Mouse (Mus musculus) NIH3T3 (cell line): ENCODE measurements around the gene Pard3b.

Experiments
- DNase-seq: peaks from one replicate; pipeline ENCODE4 v3.0.0-alpha.2; 2012; ENCODE audit warnings: low read depth

Pard3b gene

DNA sequence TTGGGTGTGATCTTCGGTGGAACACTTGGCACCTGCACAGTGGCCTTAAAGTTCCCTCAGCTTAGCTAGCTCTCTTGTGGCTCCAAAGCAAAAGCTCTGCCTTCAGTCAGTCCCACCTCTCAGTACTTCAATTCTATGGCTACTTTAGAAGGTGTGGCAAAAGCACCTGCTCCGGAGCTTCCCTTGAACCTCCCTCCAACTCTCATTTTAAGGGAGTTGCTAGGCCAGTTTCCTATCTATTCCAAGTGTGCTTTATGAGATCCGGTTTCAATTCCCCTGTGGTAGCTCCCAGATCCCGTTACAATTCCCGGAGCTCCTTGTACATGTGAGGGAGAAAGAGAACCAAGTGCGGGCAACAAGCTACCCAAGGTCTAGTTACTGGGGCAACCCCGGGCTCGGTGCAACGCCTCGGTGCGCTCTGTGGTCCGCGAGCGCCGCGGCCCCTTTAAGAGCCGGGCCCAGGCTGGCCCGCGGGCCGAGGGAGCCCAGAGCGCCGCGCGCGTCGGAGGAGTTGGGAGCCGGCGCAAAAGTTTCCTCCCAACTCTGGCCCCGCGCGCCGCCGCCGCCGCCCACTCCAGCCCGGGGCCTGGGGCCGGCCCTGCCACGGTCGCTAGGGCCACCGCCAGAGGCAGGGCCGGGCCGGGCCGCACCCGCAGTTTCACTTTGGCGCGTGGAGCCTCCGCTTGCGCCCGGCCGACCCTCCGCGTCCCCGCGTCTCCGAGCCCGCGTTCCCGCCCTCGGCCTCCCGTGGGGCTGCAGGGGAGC is at the start of gene Pard3b:
Gene Pard3b, plus strand, starts transcription at position 478 of the 765 bp plus-strand sequence.
- peak; percentile 17 for DNase-seq

DNA sequence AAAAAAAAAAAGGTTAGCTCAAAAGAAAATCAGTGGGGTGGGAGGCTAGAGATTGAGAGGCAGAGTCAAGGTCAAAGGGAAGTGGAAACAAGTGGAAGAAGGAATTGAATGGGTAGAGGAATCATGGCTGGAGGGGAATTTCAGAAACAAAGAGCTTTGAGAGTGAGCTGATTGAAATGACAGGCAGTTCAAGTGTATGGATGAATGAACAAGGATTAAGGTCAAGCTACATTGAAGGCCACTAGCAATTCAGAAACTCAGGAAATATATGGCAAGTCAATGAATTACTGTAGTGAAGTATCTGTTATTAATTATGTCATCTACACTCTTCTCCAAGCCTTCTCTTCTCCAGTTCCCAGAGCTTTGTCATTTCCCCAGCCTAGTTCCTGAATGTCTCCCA is 22.4 kb upstream of the Pard3b start:
- no peak for DNase-seq

DNA sequence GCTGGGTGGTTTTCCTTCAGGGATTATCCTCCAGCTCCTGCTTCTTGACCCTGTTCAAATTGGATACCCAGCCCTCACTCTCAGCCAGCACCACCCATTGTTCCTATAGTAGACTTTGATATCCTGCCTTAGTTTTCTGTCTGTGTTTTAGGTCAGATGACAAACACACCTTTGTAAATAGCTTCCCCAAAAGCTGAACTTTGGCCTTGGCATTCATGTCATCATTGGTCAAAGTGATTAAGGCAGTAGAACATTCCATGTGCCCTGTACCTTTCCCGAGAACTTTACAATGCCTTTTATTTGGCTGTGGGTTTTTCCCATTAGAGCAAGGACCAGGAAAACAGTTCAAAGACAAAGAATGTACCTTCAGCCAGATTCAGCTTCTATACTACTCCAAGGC is 18.0 kb upstream of the Pard3b start:
- DNase-seq = no peak

DNA sequence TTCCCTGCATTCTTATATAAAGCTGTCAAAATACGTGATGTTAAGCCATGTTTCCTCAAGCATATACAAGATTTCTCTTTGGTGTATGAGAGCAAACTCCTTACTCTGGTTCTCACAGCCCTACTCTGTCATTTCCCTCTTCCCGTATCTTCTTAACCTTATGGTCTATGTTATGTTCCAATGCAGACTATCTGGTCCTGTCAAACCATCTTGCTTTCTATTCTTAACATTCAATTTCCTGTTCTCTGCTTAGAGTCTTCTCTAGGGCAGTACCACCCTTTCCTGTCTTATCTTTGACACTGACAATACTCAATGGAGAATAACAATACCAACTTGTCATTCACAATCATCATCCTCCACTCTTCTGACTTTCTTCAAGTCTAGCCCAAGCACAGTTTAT is 8.8 kb upstream of the Pard3b start:
- no peak for DNase-seq

DNA sequence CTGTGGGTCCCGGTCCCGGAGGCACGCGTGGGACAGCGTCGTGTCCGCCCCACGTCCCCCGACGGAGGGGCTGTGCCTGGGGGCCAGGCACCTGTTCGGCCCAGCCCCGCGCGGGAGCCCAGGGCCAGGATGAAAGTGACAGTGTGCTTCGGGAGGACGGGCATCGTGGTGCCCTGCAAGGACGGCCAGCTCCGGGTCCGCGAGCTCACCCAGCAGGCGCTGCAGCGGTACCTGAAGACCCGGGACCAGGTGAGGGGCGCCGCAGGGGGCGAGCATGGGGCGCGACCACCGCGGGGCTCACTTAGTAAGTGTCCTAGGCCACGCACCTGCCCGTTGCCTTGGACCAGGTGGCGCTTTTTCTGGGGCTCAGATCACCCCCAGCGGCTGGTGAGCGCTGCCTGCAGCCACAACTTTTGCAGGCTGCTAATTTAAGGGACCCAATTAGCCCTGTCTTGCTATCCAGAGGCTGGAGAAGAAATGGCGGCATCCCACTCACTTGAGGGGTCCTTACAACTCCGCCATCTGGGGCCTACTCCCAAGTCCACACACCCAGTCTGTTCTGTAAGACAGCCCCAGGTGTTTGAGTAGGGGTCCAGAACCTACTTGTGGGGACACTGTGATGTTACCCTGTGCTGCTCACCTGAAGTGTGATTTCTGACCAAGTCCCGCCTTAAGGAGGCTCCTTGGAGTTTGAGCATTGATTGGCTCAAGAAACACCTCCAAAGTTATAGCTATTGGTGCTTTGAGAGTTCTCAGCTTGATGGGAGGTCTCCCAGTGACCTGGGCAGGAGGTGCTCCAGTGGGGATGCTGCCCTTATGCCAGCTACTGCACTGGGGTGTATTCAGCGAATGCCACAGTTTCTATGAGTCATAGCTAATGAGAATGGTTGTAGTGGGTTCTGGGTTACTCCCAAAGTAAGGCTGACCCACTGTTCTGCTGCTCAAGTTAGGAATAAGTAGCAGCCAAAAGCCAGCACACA is 780 bp downstream of the Pard3b start:
- no peak for DNase-seq

DNA sequence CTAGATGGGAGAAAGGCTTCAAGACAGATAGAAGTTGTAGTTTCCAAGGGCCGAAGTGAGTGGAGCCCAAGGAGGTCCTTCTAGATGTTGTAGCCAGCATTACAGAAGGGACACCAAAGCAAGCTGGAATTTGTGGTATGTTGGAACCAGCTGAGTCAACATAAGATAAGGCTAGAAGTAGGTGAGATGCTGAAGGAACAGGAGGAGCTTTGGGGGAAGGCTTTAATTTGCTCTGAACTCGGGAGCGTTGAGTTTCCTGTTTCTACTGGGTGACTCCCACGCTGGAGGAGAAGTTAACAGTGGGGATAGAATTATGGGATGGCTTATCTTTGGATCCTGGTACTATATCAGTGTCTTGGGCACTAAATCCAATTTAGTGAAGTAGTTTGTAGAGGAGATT is 3.3 kb downstream of the Pard3b start:
- no peak for DNase-seq

DNA sequence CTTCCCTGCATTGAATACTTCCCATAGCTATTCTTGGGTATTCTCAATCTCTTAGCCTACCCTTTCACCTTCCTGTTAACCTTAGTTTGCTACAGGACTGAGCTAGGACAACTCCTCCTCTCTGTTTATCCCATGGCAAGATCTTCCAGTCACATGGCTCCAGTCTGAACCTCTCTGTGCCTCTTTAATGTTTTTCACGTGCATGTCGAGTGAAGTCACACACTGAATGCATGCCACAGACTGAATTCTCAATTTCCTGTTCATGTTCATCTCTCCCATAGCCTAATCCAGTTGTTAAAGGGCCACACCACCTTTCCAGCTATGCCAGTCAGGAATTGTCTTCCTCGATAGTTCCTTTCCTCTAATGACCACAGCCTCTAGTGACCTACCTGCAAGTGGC is 6.4 kb downstream of the Pard3b start:
- DNase-seq = no peak

DNA sequence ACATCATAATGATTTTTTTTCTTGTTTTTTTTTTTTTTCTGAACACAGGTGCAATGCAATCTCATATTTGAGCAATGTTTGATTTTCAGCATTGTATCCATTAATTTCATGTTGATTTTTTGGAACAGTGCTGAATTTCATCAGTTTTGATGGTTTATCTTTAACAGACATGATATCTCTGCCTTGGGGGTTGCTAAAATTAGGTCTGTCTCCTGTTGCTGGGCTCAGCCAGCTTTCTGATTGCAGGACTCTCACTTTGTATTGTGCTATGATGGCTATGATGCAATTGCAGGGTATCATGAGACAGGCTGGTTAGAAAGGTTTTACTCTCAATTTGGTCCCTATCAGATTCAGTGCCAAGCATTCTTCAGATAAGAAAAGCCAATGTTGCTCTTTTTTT is 11.3 kb downstream of the Pard3b start:
- no peak for DNase-seq

DNA sequence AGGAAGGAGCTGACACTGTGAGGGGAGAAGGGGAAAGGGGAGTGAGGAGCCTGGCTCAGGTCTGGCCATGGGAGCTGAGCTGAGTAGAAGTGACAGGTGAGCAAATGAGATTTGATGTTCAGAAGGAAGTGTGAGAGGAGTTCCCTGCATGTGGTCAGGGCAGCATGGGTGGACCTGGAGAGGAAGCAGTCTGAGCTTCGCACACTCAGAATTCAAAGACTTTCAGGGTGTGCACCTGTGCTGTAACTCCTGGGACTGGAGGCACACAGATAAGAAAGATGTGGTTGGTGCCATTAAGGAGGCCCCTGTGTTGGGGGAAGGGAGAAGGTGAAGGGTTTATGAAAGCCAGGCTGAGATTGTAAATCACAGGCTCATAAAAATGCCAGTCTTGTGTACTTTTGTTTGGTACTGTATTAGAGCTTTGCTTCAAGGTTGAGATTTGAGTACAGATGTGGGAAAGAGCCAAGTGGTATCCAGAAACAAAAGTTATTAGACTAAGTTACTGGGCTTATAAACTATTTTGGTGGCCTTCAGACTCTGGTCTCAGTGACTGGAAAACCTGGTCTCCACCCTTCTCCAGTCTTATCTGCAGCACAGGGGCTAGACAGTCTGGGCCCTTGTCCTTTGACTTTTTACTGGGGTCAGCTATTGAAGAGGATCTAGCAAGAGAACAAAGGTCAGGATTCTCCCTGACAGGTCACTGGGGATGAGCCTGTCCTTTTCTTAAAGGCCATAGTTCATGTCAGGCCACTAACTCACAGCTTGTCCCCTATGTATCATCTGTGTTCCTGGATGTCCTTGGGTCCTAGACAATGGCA is 13.0 kb downstream of the Pard3b start:
- DNase-seq = no peak

DNA sequence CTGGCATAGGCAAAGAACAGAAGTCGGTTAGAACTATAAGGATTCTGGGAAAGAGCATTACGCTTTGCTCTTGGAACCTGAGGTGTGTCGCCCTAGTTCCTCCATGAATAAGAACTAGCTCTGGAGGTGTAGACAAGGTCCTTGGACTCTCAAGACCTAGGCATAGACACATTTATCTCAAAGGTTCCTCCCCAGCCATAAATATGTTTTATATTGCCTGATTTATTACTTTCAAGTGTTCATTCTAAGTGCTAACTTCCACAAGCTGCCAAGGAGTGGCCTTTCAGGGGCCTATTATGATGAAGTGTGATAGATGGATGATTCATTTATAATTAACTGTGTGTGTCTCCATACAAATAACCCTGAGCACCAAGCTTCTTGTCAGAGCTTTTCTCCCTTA is 19.1 kb downstream of the Pard3b start:
- no peak for DNase-seq

DNA sequence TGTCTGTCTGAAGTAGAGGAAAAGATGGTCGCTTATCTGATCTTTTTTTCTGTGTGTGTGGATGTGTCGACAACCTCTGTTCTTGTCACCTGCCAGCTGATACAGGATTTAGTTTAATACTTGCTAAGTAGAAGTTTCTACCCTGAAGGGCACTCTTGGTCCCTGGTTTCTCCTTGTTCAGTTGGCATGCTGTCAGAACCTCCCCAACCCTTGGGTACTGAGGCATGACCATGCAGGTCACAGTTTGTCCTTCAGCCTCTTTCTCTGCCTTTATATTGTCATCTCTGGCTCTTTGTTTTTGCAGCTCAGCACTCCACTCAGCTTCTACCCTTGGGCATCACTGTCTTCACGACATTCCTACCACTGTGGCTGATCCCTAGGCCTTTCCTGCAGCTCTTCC is 21.3 kb downstream of the Pard3b start:
- no peak for DNase-seq

DNA sequence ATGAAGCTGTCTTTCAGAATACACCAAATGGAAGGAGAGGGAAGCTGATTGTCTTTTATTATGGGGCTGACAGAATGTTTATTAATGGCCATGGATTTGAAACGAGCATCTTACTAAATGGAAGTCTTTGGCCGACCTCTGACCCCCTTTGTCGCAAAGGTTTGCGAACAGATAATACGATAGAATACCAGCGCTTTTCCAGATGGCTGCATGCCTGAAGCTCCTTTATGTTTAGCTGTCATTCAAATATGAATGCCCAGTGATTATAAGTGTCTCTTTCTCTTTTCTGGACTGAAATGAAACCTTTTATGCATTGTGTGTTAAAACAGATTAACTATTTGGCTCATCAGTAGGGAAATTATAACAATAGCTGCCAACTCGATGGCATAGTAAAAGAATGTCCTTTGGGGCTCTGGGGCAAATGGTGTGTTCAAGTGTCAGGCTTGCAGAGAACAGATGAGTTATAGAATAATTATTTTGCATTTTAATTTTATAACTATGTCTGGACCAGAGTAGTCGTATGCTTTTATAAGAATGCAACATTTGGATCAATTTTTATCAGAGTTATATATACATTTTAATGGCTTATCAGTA is 46.7 kb downstream of the Pard3b start:
- DNase-seq = no peak

DNA sequence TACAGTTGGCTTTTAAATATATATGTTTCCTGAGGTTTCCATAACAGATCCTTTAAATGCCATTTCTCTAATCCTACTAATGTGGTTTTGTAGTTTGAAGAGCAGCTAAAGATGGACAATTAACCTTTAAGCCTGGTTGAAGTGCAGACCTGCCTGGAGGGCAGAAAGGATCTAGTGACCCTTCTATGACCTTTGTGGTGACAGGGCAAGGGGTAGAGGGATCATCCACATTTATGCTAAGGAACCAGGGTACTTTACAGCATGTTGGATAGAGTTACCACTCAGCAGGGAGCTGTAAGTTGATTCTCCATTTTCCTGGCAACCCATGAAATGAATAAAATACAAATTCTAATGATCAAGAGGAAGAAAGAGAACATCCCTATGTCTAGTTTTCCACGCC is 47.3 kb downstream of the Pard3b start:
- DNase-seq = no peak

DNA sequence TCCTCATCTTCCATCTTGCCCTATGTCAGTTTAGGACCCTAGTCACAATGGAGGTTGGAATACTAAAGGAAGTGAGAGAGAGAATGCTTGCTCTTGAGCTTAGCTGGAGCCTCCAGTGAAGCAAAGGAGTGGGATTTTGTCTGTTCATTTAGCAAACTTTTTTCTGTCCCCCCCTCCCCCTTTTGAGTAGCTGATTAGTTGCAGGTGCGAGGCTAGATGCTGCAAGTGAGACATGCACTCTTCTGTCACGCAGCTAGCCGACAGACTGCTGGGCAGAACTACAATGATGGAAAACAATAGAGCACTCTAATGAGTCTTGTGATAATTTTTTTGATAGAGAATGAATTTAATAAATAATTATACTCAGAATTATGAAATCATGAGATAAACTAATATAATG is 49.7 kb downstream of the Pard3b start:
- DNase-seq = no peak

DNA sequence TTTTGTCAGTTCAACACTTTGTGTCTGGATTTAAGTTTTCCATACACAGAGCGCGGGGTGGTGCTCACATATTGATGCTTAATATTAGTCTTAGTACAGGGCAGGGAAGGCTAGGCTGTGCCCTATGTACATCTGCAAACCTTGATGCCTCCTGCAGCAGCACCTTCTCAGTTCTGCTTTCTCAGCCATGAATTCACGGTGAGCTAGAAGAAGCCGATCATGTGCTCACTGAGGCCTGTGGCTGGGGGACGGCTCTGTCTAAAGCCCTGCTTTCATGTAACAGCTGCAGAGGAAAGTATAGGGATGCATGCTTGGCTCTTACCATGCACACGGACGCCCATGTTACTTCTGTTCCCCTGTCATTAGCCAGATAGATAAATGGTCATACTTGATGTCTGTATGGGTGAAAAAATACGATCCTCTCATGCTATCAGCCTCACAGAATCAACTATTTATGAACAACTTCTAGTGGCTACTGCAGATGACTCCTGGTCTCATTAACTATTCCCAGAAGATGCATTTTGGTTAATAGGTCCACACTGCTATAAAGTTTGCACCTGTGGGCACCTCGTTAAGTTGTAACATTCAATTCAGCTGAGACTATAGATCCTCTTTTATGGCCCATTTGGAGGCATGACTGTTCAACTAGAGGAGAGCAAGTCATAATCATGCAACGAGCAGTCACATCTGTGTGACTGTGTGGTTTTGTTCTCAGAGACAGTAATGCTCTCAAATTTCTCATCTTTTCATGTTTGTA is 60.0 kb downstream of the Pard3b start:
- no peak for DNase-seq

DNA sequence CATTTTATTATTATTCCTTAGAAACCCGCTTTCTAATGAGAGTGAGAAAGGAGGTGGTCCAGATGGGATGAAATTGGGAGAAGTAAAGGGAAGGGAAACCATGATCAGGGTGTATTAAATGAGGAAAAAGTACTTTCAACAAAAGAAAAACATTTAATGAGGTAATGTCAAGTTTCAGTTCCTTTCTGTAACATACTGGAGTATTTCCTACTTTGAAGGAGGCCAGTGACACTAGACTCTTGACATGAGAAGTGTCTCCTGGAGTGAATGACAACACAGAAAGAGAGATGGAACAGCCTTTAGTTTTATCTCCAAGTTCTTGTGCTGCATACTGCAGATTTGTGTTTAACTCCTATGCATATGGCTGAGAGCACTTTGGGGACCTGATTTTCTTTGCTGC is 71.2 kb downstream of the Pard3b start:
- DNase-seq = no peak

DNA sequence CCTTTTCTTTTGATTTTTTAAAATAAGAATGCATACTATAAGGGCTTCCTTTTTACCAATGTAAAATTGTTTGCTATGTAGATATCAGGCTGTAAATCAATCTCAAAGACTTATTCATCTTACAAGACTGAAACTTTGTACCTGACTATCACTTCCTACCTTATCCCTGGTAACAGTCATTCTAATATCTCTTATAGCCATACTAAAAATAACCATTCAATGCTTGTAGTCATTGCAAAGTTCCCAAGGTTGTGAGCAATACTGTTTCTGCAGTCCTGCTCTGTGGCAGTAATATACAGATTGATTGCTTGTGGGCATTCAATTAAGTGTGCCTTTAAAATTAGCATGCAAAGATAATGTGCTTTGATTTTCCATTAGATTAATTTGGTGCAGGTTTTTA is 72.9 kb downstream of the Pard3b start:
- no peak for DNase-seq

DNA sequence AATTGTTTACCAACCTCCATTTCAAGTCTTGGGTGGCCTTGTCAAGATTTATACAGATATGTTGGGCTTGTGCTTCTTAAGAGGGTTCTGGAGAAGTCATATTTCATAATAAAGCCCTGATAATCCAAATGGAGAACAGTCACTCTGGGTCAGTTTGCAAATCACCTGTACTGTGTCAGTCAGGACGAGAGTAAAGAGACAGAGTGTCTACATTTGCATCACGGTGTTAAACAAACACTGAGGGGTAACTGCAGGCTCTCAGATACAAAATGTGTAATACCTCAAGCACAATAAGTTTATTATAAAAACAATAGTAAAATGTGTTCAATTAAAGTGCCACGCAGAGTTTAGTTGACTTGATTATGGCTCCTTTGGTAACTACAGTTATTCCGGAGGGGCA is 91.0 kb downstream of the Pard3b start:
- DNase-seq = no peak

DNA sequence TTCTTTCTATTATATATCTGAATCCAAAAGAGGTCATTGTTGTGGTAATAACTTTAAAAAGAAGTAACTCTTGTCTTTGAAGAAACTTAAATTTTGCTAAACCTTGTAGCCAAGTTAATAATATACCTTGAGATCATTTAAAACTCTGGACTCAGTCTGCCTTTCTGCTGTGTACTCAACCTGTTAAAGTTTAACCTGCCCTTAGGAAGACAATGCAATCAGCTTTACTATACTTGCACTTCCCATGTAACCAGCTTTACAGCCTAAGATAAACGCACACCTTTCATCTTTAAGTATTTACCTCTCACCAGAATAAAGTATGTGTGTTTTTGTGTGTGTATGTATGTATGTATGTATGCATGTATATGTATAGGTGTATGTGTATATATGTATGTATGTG is 97.9 kb downstream of the Pard3b start:
- DNase-seq = no peak

DNA sequence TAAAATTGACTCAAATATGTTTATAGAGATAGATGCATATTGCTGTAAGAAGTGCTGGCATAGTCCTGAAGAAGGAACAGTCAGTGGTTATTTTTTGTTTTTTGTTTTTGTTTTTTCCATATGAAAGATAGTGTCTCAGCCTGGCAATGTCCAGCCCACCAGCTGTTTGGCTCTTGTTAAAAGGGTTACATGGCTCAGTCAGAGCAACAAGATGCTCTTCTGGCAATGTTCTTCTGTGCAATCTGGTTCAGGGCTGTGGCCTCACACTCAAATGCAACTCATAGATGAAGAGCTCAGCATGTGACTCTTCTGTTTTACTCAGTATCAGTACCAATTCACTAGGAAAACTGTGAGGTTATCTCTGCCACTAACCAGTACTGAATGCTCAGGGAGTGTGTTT is 104.2 kb downstream of the Pard3b start:
- no peak for DNase-seq

DNA sequence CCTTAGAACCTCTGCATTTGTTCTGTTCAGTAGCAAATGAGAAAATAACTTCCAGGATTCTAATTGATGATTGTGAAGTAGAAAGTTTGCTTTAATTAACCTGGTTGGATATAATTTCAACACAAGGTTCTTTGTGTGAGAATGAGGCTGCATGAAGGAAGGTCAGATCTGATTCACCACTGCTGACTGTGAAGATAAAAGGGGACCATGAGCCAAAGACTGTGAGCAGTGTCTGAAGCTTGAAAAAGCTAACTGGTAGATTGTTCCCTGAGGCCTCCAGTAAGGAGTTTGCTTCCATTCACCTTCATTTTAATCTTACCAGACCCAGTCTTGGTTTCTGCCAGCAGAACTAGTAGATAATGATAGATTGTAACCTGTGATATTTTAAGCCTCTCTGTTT is 108.9 kb downstream of the Pard3b start:
- DNase-seq = no peak
